Mouse (Mus musculus): ENCODE measurements around the gene Tra2a.
A peak's percentile ranks its signal among the peaks of the same experiment; 100 is the strongest.

Gene Tra2a

DNA sequence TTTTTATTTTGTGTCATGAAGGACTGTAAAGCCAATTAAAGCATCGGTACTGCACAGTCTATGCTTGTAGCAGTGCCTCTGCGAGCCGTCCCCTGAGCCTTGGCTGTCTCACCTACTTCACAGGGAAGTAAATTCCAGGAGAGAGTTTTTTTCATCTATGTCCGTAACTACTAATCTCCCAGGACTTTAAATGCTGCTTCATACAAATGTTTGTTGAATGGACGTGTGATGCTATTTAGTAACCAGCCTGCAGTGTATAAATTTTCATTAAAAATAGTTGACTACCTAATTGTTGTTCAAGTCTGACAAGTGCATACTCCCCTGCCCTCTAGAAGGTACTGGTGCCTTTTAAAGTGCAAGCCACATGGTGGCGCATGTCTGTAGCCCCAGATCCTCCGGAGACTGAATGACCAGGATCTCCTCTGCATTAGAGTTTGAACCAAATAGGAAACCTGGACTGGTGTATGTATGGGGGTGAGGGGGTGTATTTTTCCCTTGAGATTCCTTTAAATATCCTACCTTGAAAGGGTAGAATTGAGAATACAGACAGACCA lies 35.6 kb downstream of the Tra2a start:
- peak; percentile 44 to 55 for DNase-seq

- DNase-seq, result peak; percentile 37 to 64
Measured at GRCm38 (mm10) chr6:49227184-49227735, 36.6 kb downstream of the Tra2a start.

DNA sequence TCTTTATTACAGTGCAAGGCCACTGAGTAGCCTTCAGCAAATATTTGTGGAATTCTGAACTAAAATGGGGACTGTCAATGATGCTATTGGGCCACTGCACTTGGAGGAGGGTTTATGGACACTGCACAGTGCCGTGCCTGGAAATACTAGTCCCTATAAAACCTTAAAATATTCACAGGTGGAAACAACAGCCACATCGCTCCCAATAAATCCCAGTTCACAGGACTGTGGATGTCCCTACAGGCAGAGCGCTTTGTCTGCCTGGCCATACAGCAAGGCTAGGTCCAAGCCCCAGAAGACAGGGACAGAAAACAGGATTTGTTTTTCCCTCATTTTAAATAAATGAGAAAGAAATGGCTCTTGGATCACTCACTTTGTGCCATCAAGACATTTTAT lies 38.1 kb downstream of the Tra2a start:
- DNase-seq, result no peak

GRCm38 (mm10) chr6:49224923-49225727 lies 38.7 kb downstream of the Tra2a start:
- DNase-seq, result no peak

- DNase-seq, result peak in 1 of 2 experiments; percentile 10
Measured at GRCm38 (mm10) chr6:49221906-49222305, 41.9 kb downstream of the Tra2a start.

- DNase-seq, result peak; percentile 10 to 21
Measured at GRCm38 (mm10) chr6:49219920-49220604, 43.8 kb downstream of the Tra2a start.

DNA sequence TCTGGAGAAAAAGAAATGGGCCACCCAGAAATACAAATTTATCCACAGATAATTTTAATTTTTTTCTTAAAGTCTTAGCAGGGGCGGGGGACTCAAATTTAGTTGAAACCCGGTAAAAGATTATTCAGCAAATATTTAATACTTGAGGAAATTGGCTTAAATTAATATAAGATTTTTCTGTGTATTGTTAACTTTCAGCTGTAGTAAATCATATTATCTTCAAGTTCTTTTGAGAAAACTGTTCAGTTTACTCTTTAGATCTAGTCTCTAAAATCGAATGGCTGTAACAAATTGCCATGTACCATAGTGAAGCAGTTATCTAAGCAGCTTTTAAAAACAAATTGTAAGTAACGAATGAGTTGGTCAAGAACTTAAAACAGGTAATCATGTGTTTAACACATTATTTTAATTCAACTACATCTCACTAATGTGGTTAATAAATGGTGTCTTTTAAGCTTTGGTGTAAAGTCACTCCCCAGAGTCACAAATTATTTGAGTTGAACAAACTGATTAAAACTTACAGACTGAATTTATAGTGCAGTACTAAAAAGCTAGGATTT lies 44.8 kb downstream of the Tra2a start:
- no peak for DNase-seq

GRCm38 (mm10) chr6:49218275-49218802 lies 45.5 kb downstream of the Tra2a start:
- DNase-seq, result no peak

GRCm38 (mm10) chr6:49217581-49218274 lies 46.1 kb downstream of the Tra2a start:
- peak; percentile 95 to 98 for DNase-seq

DNA sequence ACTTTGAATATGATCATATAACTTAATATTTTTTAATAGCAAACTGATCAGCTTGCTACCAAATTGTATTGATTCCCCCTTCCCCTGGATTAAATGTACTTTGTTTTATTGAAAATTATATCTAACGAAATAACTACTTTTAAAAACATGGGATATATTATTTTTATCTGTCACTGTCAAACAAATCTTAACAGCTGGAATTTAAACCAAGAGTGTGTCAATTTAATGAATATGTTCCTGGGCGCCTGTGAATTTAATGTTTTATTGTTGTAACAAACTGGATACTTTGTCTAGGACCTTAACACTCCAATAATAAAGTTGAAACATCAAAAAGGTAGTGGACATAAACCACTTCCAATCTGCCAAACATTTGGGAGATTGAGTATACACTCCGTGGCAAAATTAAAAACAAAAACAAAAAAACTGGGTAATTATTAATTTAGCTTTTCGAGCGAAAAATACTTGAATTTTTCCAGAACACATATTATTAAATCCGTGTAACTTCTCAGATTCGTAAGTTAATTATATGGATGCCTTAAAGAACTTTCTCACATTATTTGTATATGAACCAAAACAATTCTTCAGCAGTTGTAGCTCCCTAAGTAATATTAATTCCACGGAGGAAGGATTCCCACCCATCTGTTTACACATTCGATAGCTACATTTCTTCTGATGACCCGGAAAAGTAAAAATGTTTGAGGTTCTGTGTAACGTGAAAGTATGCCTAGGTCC lies 46.9 kb downstream of the Tra2a start:
- no peak for DNase-seq

- no peak for DNase-seq
Measured at GRCm38 (mm10) chr6:49215748-49216585, 47.9 kb downstream of the Tra2a start.

GRCm38 (mm10) chr6:49214928-49215747 lies 48.7 kb downstream of the Tra2a start, which contains the start of gene Igf2bp3:
Gene Igf2bp3 (minus strand): TSS chr6:49214957.
- DNase-seq, result peak; percentile 89 to 93

GRCm38 (mm10) chr6:49214086-49214927 lies 49.5 kb downstream of the Tra2a start:
- peak; percentile 76 to 79 for DNase-seq

DNA sequence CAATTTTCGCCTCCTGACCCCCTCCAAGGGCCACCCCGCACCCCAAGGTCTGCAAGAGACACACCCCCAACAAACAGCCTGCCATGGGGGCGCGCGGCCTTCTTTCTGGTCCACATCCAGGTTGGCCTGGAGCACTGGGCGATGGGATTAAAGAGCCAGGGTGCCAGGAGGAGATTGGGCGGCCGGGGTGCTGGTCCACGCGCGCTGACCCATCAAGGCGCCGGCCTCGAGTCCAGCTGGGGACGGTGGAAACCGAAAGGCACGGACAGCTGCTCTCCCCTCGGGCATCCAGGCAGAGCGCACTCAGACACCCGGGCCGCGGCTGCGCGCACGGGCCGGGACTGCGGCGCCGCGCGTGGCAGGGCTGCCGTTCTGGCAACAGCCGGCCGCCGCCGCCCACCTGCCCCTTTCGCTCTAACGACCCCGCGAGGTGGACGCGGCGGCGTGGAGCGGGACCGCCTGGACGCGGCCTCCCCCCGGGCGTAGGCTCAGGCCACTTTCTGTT lies 50.2 kb downstream of the Tra2a start:
- DNase-seq, result peak; percentile 56 to 70

DNA sequence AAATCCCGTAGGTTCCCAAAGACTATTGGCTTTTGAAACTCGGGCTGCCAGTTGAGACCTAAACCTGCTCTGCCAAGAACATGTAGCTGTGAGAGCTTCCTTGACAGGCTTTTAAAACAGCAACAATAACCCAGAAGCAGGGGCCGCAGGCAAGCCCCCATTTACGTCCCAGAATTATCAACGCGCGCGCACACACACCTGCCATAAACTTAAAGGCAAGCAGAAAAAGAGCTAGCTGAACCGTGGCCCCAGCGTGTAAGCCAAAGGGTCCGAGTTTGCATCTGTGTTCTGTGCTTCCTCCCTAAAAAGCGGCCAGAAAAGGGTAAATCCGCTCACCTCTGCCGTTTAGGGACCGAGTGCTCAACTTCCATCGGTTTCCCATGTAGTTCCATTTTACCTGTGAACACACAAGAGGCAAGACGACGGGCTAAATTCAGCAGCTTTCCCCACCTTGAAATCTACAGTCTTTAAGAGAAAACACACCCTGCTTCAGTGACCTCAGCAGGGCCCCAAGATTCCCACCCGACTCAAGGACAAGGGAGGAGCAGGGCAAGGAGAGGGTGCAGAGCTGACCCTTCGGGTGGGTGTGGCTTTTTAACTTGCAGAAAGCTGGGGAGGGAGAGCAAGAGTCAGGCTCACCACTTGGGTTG lies 50.8 kb downstream of the Tra2a start:
- no peak for DNase-seq

DNA sequence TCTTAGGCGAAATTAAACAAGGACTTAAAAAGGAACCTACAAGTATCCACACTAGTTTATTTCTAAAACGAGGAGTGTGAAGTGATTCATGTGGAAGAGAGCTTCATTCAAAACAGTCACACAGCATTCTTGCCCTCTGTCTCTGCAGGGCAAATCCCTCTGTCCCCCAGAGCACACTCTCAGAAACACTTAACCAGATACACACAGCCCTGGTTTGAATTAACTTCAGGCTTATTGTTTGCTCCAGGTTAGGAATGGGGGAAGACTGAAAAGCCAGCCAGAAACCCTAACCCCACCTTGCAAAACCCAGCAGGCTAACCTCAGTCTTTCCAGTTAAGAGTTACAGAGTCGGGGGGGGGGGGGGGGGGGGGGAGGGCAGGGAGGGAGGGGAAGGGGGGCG lies 51.7 kb downstream of the Tra2a start:
- no peak for DNase-seq

- DNase-seq, result no peak
Measured at GRCm38 (mm10) chr6:49211596-49211995, 52.2 kb downstream of the Tra2a start.

Data from lung, postnatal 4 days (tissue).